Mouse (Mus musculus) hindbrain, embryonic 14.5 days (tissue): ENCODE measurements at regions not wholly inside any gene's neighbourhood (a gene's known extent, or its start where the extent isn't known, plus 50 kb on each side); places are given as distances from the start of the nearest gene placed in this dataset.
A peak's percentile ranks its signal among the peaks of the same experiment; 100 is the strongest.

Experiments used
- ATAC-seq: fragments of 200-750 bp; cut with Nextera tagmentation; 2 replicates; pipeline ENCODE4 v1.8.0; 2017; ENCODE audit warnings: moderate number of reproducible peaks, mild to moderate bottlenecking, moderate TSS enrichment, moderate library complexity; ENCODE audit not compliant: low FRiP score
- DNase-seq: peaks from one replicate; pipeline ENCODE4 v3.0.0-alpha.2; 2015; ENCODE audit warnings: low spot score
- H3K27ac ChIP-seq: fragments of 300-500 bp; sonication (generic); 2 replicates; pipeline ENCODE4 v1.5.1; 2014; ENCODE audit warnings: mild to moderate bottlenecking, moderate library complexity
- H3K27me3 ChIP-seq: fragments of 300-500 bp; sonication (generic); 2 replicates; pipeline ENCODE4 v1.6.1; 2014; ENCODE audit warnings: mild to moderate bottlenecking, low read length, mixed read lengths; ENCODE audit not compliant: control insufficient read depth, insufficient read depth
- H3K36me3 ChIP-seq: fragments of 300-500 bp; sonication (generic); replicated peaks from 2 replicates; pipeline ENCODE4 v1.6.1; 2014; ENCODE audit not compliant: control insufficient read depth, insufficient read depth
- H3K4me1 ChIP-seq: fragments of 300-500 bp; sonication (generic); replicated peaks from 2 replicates; pipeline ENCODE4 v1.6.1; 2014; ENCODE audit warnings: antibody characterized with exemption, low read length, mixed read lengths; ENCODE audit not compliant: control insufficient read depth, insufficient read depth
- H3K4me2 ChIP-seq: fragments of 300-500 bp; sonication (generic); replicated peaks from 2 replicates; pipeline ENCODE4 v1.6.1; 2014; ENCODE audit warnings: mild to moderate bottlenecking, moderate library complexity
- H3K4me3 ChIP-seq: fragments of 300-500 bp; sonication (generic); replicated peaks from 2 replicates; pipeline ENCODE4 v1.5.1; 2014; ENCODE audit warnings: mild to moderate bottlenecking, low read length
- H3K9ac ChIP-seq: fragments of 300-500 bp; sonication (generic); 2 replicates; pipeline ENCODE4 v1.6.1; 2014
- H3K9me3 ChIP-seq: fragments of 300-500 bp; sonication (generic); 2 replicates; pipeline ENCODE4 v1.6.1; 2016; ENCODE audit warnings: low read length; ENCODE audit not compliant: control insufficient read depth
- WGBS: fragments of 180-500 bp; shearing (Covaris S2); extraction: QIAGEN DNeasy Blood & Tissue Kit; methylation state at CpG from one replicate; pipeline ENCODE4 v1.1.7; 2014; 5-methylcytosine and 5-hydroxymethylcytosine counted together

GRCm38 (mm10) chr2:106412158-106412557 is 280.9 kb upstream of the Mpped2 start:
- H3K4me3 ChIP-seq, result no peak overlapping the region
- H3K27me3 ChIP-seq, result no peaks in the 10 kb centered on the region
- no peak overlapping the region for H3K27ac ChIP-seq
- H3K36me3 ChIP-seq, result no peaks in the 10 kb centered on the region
- H3K9ac ChIP-seq, result no peak overlapping the region
- ATAC-seq (no peak), DNase-seq (no peak)
- no peak overlapping the region for H3K4me2 ChIP-seq
- H3K4me1 ChIP-seq, result no peaks in the 10 kb centered on the region
- no peaks in the 10 kb centered on the region for H3K9me3 ChIP-seq
- WGBS, result 75% methylated on average over 6 of the region's 6 CpGs

GRCm38 (mm10) chr2:106415474-106416019 is 277.5 kb upstream of the Mpped2 start:
- Histone ChIP-seq H3K9me3 (no peaks in the 10 kb centered on the region), H3K36me3 (no peaks in the 10 kb centered on the region), H3K4me3 (no peak overlapping the region), H3K27me3 (no peaks in the 10 kb centered on the region), H3K4me2 (no peak overlapping the region), H3K4me1 (no peaks in the 10 kb centered on the region), H3K27ac (no peak overlapping the region), H3K9ac (no peak overlapping the region)
- no peak for DNase-seq
- 50% methylated on average over 7 of the region's 7 CpGs for WGBS
- no peak for ATAC-seq

GRCm38 (mm10) chr2:106418181-106418580 is 274.9 kb upstream of the Mpped2 start:
- no peaks in the 10 kb centered on the region for H3K27me3 ChIP-seq
- no peaks in the 10 kb centered on the region for H3K36me3 ChIP-seq
- ATAC-seq (no peak), DNase-seq (no peak)
- no peak overlapping the region for H3K9ac ChIP-seq
- H3K4me2 ChIP-seq, result no peak overlapping the region
- H3K4me3 ChIP-seq, result no peak overlapping the region
- WGBS, result 41% methylated on average over 2 of the region's 2 CpGs
- H3K4me1 ChIP-seq, result no peaks in the 10 kb centered on the region
- H3K27ac ChIP-seq, result no peak overlapping the region
- no peaks in the 10 kb centered on the region for H3K9me3 ChIP-seq

GRCm38 (mm10) chr2:106424974-106425373 is 268.1 kb upstream of the Mpped2 start:
- no peak overlapping the region for H3K27ac ChIP-seq
- no peak overlapping the region for H3K9ac ChIP-seq
- no peak for DNase-seq
- H3K27me3 ChIP-seq, result no peaks in the 10 kb centered on the region
- WGBS, result 62% methylated on average over 3 of the region's 3 CpGs
- no peaks in the 10 kb centered on the region for H3K4me1 ChIP-seq
- H3K4me3 ChIP-seq, result no peak overlapping the region
- no peaks in the 10 kb centered on the region for H3K9me3 ChIP-seq
- no peaks in the 10 kb centered on the region for H3K36me3 ChIP-seq
- H3K4me2 ChIP-seq, result no peak overlapping the region
- no peak for ATAC-seq

- 35% methylated on average over 4 of the region's 4 CpGs for WGBS
- ATAC-seq, result no peak; the same call in 1 of the 2 replicates
- Histone ChIP-seq H3K27ac (no peak overlapping the region), H3K9me3 (no peaks in the 10 kb centered on the region), H3K4me2 (no peak overlapping the region), H3K9ac (no peak overlapping the region), H3K36me3 (no peaks in the 10 kb centered on the region), H3K27me3 (no peaks in the 10 kb centered on the region), H3K4me1 (no peaks in the 10 kb centered on the region), H3K4me3 (no peak overlapping the region)
- no peak for DNase-seq
These were observed 267.6 kb upstream of the Mpped2 start for GRCm38 (mm10) chr2:106425451-106425881.

GRCm38 (mm10) chr2:106426010-106426409 is 267.1 kb upstream of the Mpped2 start:
- no peak overlapping the region for H3K27ac ChIP-seq
- no peak overlapping the region for H3K4me2 ChIP-seq
- WGBS, result 96% methylated on average over 1 of the region's 1 CpGs
- no peak overlapping the region for H3K4me3 ChIP-seq
- ATAC-seq (no peak), DNase-seq (no peak)
- no peaks in the 10 kb centered on the region for H3K27me3 ChIP-seq
- no peaks in the 10 kb centered on the region for H3K4me1 ChIP-seq
- H3K9me3 ChIP-seq, result no peaks in the 10 kb centered on the region
- H3K9ac ChIP-seq, result no peak overlapping the region
- no peaks in the 10 kb centered on the region for H3K36me3 ChIP-seq

- Histone ChIP-seq H3K4me1 (no peaks in the 10 kb centered on the region), H3K36me3 (no peaks in the 10 kb centered on the region), H3K4me2 (no peak overlapping the region), H3K27ac (no peak overlapping the region), H3K9ac (no peak overlapping the region), H3K4me3 (no peak overlapping the region), H3K9me3 (no peaks in the 10 kb centered on the region), H3K27me3 (no peaks in the 10 kb centered on the region)
- no peak for DNase-seq
- ATAC-seq, result no peak
- WGBS, result 77% methylated on average over 7 of the region's 7 CpGs
These were observed 265.8 kb upstream of the Mpped2 start for GRCm38 (mm10) chr2:106427237-106427636.

GRCm38 (mm10) chr2:106428909-106429308 is 264.2 kb upstream of the Mpped2 start:
- no peaks in the 10 kb centered on the region for H3K4me1 ChIP-seq
- DNase-seq, result no peak
- no peak overlapping the region for H3K4me2 ChIP-seq
- H3K36me3 ChIP-seq, result no peaks in the 10 kb centered on the region
- no peak for ATAC-seq
- WGBS, result 57% methylated on average over 11 of the region's 11 CpGs
- no peaks in the 10 kb centered on the region for H3K27me3 ChIP-seq
- H3K27ac ChIP-seq, result no peak overlapping the region
- no peak overlapping the region for H3K9ac ChIP-seq
- H3K4me3 ChIP-seq, result no peak overlapping the region
- no peaks in the 10 kb centered on the region for H3K9me3 ChIP-seq

- Histone ChIP-seq H3K36me3 (no peaks in the 10 kb centered on the region), H3K4me2 (peak overlapping the region; percentile 37), H3K4me1 (no peaks in the 10 kb centered on the region), H3K9ac (peak overlapping the region; percentile 2; the same call in 1 of the 2 replicates), H3K27me3 (no peaks in the 10 kb centered on the region), H3K9me3 (no peaks in the 10 kb centered on the region), H3K4me3 (no peak overlapping the region), H3K27ac (no peak overlapping the region)
- peak; percentile 88 for DNase-seq
- ATAC-seq, result peak; percentile 74
- WGBS, result 28% methylated on average over 8 of the region's 8 CpGs
These were observed 261.9 kb upstream of the Mpped2 start for GRCm38 (mm10) chr2:106431141-106431540.

- Histone ChIP-seq H3K4me2 (peak overlapping the region; percentile 37), H3K9ac (peak overlapping the region; percentile 2; the same call in 1 of the 2 replicates), H3K36me3 (no peaks in the 10 kb centered on the region), H3K27ac (no peak overlapping the region), H3K4me1 (no peaks in the 10 kb centered on the region), H3K9me3 (no peaks in the 10 kb centered on the region), H3K27me3 (no peaks in the 10 kb centered on the region), H3K4me3 (no peak overlapping the region)
- WGBS, result 15% methylated on average over 9 of the region's 9 CpGs
- ATAC-seq (0 out of 2 replicates have a peak, but pooled peaks have one; percentile 34), DNase-seq (no peak)
These were observed 261.4 kb upstream of the Mpped2 start for GRCm38 (mm10) chr2:106431637-106432199.
